Mouse (Mus musculus): ENCODE data around the gene Mmp15.

DNA sequence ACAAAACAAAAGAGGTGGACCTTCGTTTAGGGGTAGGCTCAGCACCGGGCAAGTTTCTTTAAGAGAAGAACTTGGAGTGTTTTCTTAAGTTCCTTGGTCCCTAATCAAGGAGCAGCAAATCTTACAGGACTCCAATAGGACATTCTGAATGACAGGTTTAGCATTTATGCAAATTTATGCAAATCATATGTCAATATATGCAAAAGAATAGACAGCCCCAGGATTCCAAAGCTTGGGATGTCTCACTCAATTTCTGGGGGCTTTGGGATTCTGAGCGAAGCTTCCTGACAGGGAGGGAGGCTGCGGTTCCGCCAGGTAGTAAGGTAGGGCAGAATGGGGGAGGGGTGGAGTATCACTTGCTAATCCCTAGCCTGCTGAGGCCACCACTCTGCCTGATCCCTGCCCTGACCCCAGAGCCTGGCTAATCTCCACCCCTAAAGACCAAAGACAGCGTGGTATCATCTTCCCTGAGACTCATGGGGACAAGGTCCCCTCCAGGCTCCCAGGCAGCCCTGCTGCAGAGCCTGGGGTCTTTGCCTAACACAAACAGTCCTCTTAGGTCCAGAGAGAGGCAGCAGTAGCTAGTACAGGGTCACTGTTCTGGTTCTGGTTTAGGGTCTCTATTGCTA, 41.6 kb upstream of the Mmp15 start, which contains the start of gene Tepp:
- no peak for TF ChIP-seq CTCF (IDR thresholded peaks at IDR 0.05; ENCODE audit: borderline replicate concordance, extremely low read depth, insufficient read depth, insufficient read length)
- no peak for TF ChIP-seq POLR2A (IDR thresholded peaks at IDR 0.05; ENCODE audit: borderline replicate concordance, extremely low read depth, insufficient read depth, insufficient read length, poor library complexity, severe bottlenecking)

Measured in brain, embryonic 14.5 days (tissue).